Mouse (Mus musculus): ENCODE results near the gene Naa11.

GRCm38 (mm10) chr5:97384399-97384798 lies 7.8 kb downstream of the Naa11 start:
- no peak for TF ChIP-seq GATA1 (IDR thresholded peaks at IDR 0.05; ENCODE audit: borderline replicate concordance, low read length)
- no peak for TF ChIP-seq CTCF (IDR thresholded peaks at IDR 0.05; ENCODE audit: low read depth, low read length)
- TF ChIP-seq POLR2AphosphoS5 (IDR thresholded peaks at IDR 0.05; ENCODE audit: insufficient replicate concordance, low read depth, low read length) = no peak
- TF ChIP-seq GATA2 (IDR thresholded peaks at IDR 0.05; ENCODE audit: borderline replicate concordance, low read depth, low read length) = no peak
- TF ChIP-seq TAL1 (conservative IDR thresholded peaks at IDR 0.05; ENCODE audit: low read depth, low read length) = no peak

Measured in G1E (cell line).